Mouse (Mus musculus): ENCODE measurements around the gene Ess2. TPM values are rescaled to one million over a fixed set of nuclear protein-coding genes. Genes with fewer than 3 reads are reported as not detected.

Gene Ess2
- polyA plus RNA-seq, 1 experiment from 2014 or later, result 40.3 TPM

GRCm38 (mm10) chr16:17865293-17865692 lies 45.9 kb downstream of the Ess2 start:
- 92% methylated on average over 2 of the region's 2 CpGs for WGBS
- no peak overlapping the region for H3K4me3 ChIP-seq (ENCODE audit: low read depth, low read length)
- H3K36me3 ChIP-seq (replicated peaks; ENCODE audit: control insufficient read depth, insufficient read depth, low read depth, low read length), result no peaks in the 10 kb centered on the region; the same call in 1 of the 2 replicates
- H3K4me2 ChIP-seq (ENCODE audit: low read depth, low read length), result no peak overlapping the region
- H3K27me3 ChIP-seq (ENCODE audit: control insufficient read depth, insufficient read depth, low read length), result no peaks in the 10 kb centered on the region
- no peak overlapping the region for H3K27ac ChIP-seq (replicated peaks; ENCODE audit: low read depth, low read length)
- ATAC-seq (replicated peaks; ENCODE audit: insufficient number of reproducible peaks, low FRiP score, low TSS enrichment, low read depth), result no peak
- no peak for DNase-seq (ENCODE audit: low spot score)
- H3K9ac ChIP-seq (replicated peaks; ENCODE audit: low read length), result no peak overlapping the region
- H3K4me1 ChIP-seq (ENCODE audit: control insufficient read depth, insufficient read depth, low read length), result no peaks in the 10 kb centered on the region
- H3K9me3 ChIP-seq (replicated peaks; ENCODE audit: control insufficient read depth, low read length), result no peaks in the 10 kb centered on the region

GRCm38 (mm10) chr16:17858592-17858991 lies 52.6 kb downstream of the Ess2 start:
- Histone ChIP-seq H3K27me3 (ENCODE audit: control insufficient read depth, insufficient read depth, low read length) (no peaks in the 10 kb centered on the region), H3K27ac (replicated peaks; ENCODE audit: low read depth, low read length) (no peak overlapping the region), H3K4me3 (ENCODE audit: low read depth, low read length) (no peak overlapping the region), H3K9ac (replicated peaks; ENCODE audit: low read length) (no peak overlapping the region), H3K36me3 (replicated peaks; ENCODE audit: control insufficient read depth, insufficient read depth, low read depth, low read length) (peaks cover 17% of the 10 kb centered on the region), H3K4me1 (ENCODE audit: control insufficient read depth, insufficient read depth, low read length) (no peaks in the 10 kb centered on the region), H3K4me2 (ENCODE audit: low read depth, low read length) (no peak overlapping the region), H3K9me3 (replicated peaks; ENCODE audit: control insufficient read depth, low read length) (no peaks in the 10 kb centered on the region)
- no peak for ATAC-seq (replicated peaks; ENCODE audit: insufficient number of reproducible peaks, low FRiP score, low TSS enrichment, low read depth)
- peak; percentile 49 for DNase-seq (ENCODE audit: low spot score)

- H3K4me3 ChIP-seq (ENCODE audit: low read depth, low read length), result no peak overlapping the region
- no peaks in the 10 kb centered on the region for H3K4me1 ChIP-seq (ENCODE audit: control insufficient read depth, insufficient read depth, low read length)
- peaks cover 17% of the 10 kb centered on the region for H3K36me3 ChIP-seq (replicated peaks; ENCODE audit: control insufficient read depth, insufficient read depth, low read depth, low read length)
- no peaks in the 10 kb centered on the region for H3K9me3 ChIP-seq (replicated peaks; ENCODE audit: control insufficient read depth, low read length)
- H3K27me3 ChIP-seq (ENCODE audit: control insufficient read depth, insufficient read depth, low read length), result no peaks in the 10 kb centered on the region
- ATAC-seq (replicated peaks; ENCODE audit: insufficient number of reproducible peaks, low FRiP score, low TSS enrichment, low read depth) (no peak), DNase-seq (ENCODE audit: low spot score) (no peak)
- H3K4me2 ChIP-seq (ENCODE audit: low read depth, low read length), result no peak overlapping the region
- no peak overlapping the region for H3K9ac ChIP-seq (replicated peaks; ENCODE audit: low read length)
- 88% methylated on average over 7 of the region's 7 CpGs for WGBS
- no peak overlapping the region for H3K27ac ChIP-seq (replicated peaks; ENCODE audit: low read depth, low read length)
Observed at GRCm38 (mm10) chr16:17857157-17857556, 54.0 kb downstream of the Ess2 start.

GRCm38 (mm10) chr16:17853263-17853662 lies 57.9 kb downstream of the Ess2 start:
- no peak overlapping the region for H3K9ac ChIP-seq (replicated peaks; ENCODE audit: low read length)
- peaks cover 12% of the 10 kb centered on the region for H3K36me3 ChIP-seq (replicated peaks; ENCODE audit: control insufficient read depth, insufficient read depth, low read depth, low read length)
- H3K4me2 ChIP-seq (ENCODE audit: low read depth, low read length), result no peak overlapping the region
- no peak overlapping the region for H3K27ac ChIP-seq (replicated peaks; ENCODE audit: low read depth, low read length)
- ATAC-seq (replicated peaks; ENCODE audit: insufficient number of reproducible peaks, low FRiP score, low TSS enrichment, low read depth) (no peak), DNase-seq (ENCODE audit: low spot score) (no peak)
- no peaks in the 10 kb centered on the region for H3K4me1 ChIP-seq (ENCODE audit: control insufficient read depth, insufficient read depth, low read length)
- H3K4me3 ChIP-seq (ENCODE audit: low read depth, low read length), result no peak overlapping the region
- H3K27me3 ChIP-seq (ENCODE audit: control insufficient read depth, insufficient read depth, low read length), result no peaks in the 10 kb centered on the region
- 84% methylated on average over 2 of the region's 2 CpGs for WGBS
- H3K9me3 ChIP-seq (replicated peaks; ENCODE audit: control insufficient read depth, low read length), result no peaks in the 10 kb centered on the region

GRCm38 (mm10) chr16:17851860-17852259 lies 59.3 kb downstream of the Ess2 start:
- DNase-seq (ENCODE audit: low spot score), result no peak
- H3K9me3 ChIP-seq (replicated peaks; ENCODE audit: control insufficient read depth, low read length), result no peaks in the 10 kb centered on the region
- no peaks in the 10 kb centered on the region for H3K27me3 ChIP-seq (ENCODE audit: control insufficient read depth, insufficient read depth, low read length)
- WGBS, result 97% methylated on average over 1 of the region's 1 CpGs
- no peak overlapping the region for H3K9ac ChIP-seq (replicated peaks; ENCODE audit: low read length)
- no peak overlapping the region for H3K4me2 ChIP-seq (ENCODE audit: low read depth, low read length)
- peaks cover 7% of the 10 kb centered on the region for H3K36me3 ChIP-seq (replicated peaks; ENCODE audit: control insufficient read depth, insufficient read depth, low read depth, low read length)
- ATAC-seq (replicated peaks; ENCODE audit: insufficient number of reproducible peaks, low FRiP score, low TSS enrichment, low read depth), result no peak
- no peak overlapping the region for H3K4me3 ChIP-seq (ENCODE audit: low read depth, low read length)
- no peak overlapping the region for H3K27ac ChIP-seq (replicated peaks; ENCODE audit: low read depth, low read length)
- no peaks in the 10 kb centered on the region for H3K4me1 ChIP-seq (ENCODE audit: control insufficient read depth, insufficient read depth, low read length)

- peaks cover 5% of the 10 kb centered on the region for H3K36me3 ChIP-seq (replicated peaks; ENCODE audit: control insufficient read depth, insufficient read depth, low read depth, low read length)
- no peak overlapping the region for H3K4me3 ChIP-seq (ENCODE audit: low read depth, low read length)
- 96% methylated on average over 5 of the region's 5 CpGs for WGBS
- H3K27me3 ChIP-seq (ENCODE audit: control insufficient read depth, insufficient read depth, low read length), result no peaks in the 10 kb centered on the region
- ATAC-seq (replicated peaks; ENCODE audit: insufficient number of reproducible peaks, low FRiP score, low TSS enrichment, low read depth), result no peak
- no peak overlapping the region for H3K9ac ChIP-seq (replicated peaks; ENCODE audit: low read length)
- DNase-seq (ENCODE audit: low spot score), result no peak
- no peak overlapping the region for H3K4me2 ChIP-seq (ENCODE audit: low read depth, low read length)
- H3K4me1 ChIP-seq (ENCODE audit: control insufficient read depth, insufficient read depth, low read length), result no peaks in the 10 kb centered on the region
- H3K9me3 ChIP-seq (replicated peaks; ENCODE audit: control insufficient read depth, low read length), result no peaks in the 10 kb centered on the region
- H3K27ac ChIP-seq (replicated peaks; ENCODE audit: low read depth, low read length), result no peak overlapping the region
Observed at GRCm38 (mm10) chr16:17851331-17851730, 59.8 kb downstream of the Ess2 start.

Other genes starting within 250 kb of the Ess2 start
- gene Med15, start 178.5 kb downstream of the Ess2 start, polyA plus RNA-seq (2014; fragmentation: Nextera tagmentation; extraction: Ambion mirVana), result 32.8 and 33.6 TPM in 2 replicates
- 48.0 and 58.1 TPM in 2 replicates for gene Klhl22, start 151.7 kb downstream of the Ess2 start, polyA plus RNA-seq (2014; fragmentation: Nextera tagmentation; extraction: Ambion mirVana)
- 13.5 and 15.3 TPM in 2 replicates for gene Scarf2, start 114.1 kb downstream of the Ess2 start, polyA plus RNA-seq (2014; fragmentation: Nextera tagmentation; extraction: Ambion mirVana)
- gene B830017H08Rik, start 78.2 kb downstream of the Ess2 start, polyA plus RNA-seq (2014; fragmentation: Nextera tagmentation; extraction: Ambion mirVana), result not detected in 2 replicates
- 1.7 and 2.0 TPM in 2 replicates for gene Car15, start 73.0 kb downstream of the Ess2 start, polyA plus RNA-seq (2014; fragmentation: Nextera tagmentation; extraction: Ambion mirVana)
- gene Gm20518, start 19.7 kb downstream of the Ess2 start, polyA plus RNA-seq (2014; fragmentation: Nextera tagmentation; extraction: Ambion mirVana), result 0.14 and 0.20 TPM in 2 replicates
- not detected in 2 replicates for gene Tssk1, start 17.1 kb downstream of the Ess2 start, polyA plus RNA-seq (2014; fragmentation: Nextera tagmentation; extraction: Ambion mirVana)
- 68.8 and 76.6 TPM in 2 replicates for gene Dgcr2, start 12.8 kb downstream of the Ess2 start, polyA plus RNA-seq (2014; fragmentation: Nextera tagmentation; extraction: Ambion mirVana)
- gene Tssk2, start 12.7 kb downstream of the Ess2 start, polyA plus RNA-seq (2014; fragmentation: Nextera tagmentation; extraction: Ambion mirVana), result not detected in 2 replicates
- gene Gsc2, start 3.7 kb upstream of the Ess2 start, polyA plus RNA-seq (2014; fragmentation: Nextera tagmentation; extraction: Ambion mirVana), result 0.24 TPM in 1 of 2 replicates, not detected in the other
- gene Slc25a1, start 16.9 kb upstream of the Ess2 start, polyA plus RNA-seq (2014; fragmentation: Nextera tagmentation; extraction: Ambion mirVana), result 66.2 and 69.5 TPM in 2 replicates
- not detected in 2 replicates for gene Vpreb2, start 69.1 kb upstream of the Ess2 start, polyA plus RNA-seq (2014; fragmentation: Nextera tagmentation; extraction: Ambion mirVana)
- gene Dgcr6, start 141.5 kb upstream of the Ess2 start, polyA plus RNA-seq (2014; fragmentation: Nextera tagmentation; extraction: Ambion mirVana), result 118 and 130 TPM in 2 replicates
- 10.4 and 11.0 TPM in 2 replicates for gene Prodh, start 178.9 kb upstream of the Ess2 start, polyA plus RNA-seq (2014; fragmentation: Nextera tagmentation; extraction: Ambion mirVana)
- gene Rtn4r, start 216.3 kb upstream of the Ess2 start, polyA plus RNA-seq (2014; fragmentation: Nextera tagmentation; extraction: Ambion mirVana), result 1.1 and 1.7 TPM in 2 replicates

Measured in embryonic facial prominence, embryonic 11.5 days (tissue).